Mouse (Mus musculus) E14TG2a.4 (cell line): Measurements from ENCODE around the gene Slc25a19.

Experiments used
- CTCF ChIP-seq: conservative IDR thresholded peaks from 2 replicates; pipeline ENCODE4 v1.5.1; 2014; ENCODE audit warnings: low read length
- NANOG ChIP-seq: IDR thresholded peaks from 2 replicates; pipeline ENCODE4 v1.6.1; 2014; ENCODE audit warnings: borderline replicate concordance, low read length, mixed read lengths
- POU5F1 ChIP-seq: IDR thresholded peaks from 2 replicates; pipeline ENCODE4 v1.6.1; 2014; ENCODE audit warnings: low read length, borderline replicate concordance

- TF ChIP-seq CTCF (no peak), NANOG (no peak), POU5F1 (no peak)
Measured at GRCm38 (mm10) chr11:115649706-115650105, 21.6 kb upstream of the Slc25a19 start.
